Mouse (Mus musculus) hindbrain, embryonic 11.5 days (tissue): ENCODE results near the gene Tenm4. TPM values are rescaled to one million over a fixed set of nuclear protein-coding genes. Genes with fewer than 3 reads are reported as not detected.

ENCODE experiments used
- ATAC-seq: fragments of 200-750 bp; cut with Nextera tagmentation; 2 replicates; pipeline ENCODE4 v1.8.0; 2017; ENCODE audit warnings: mild to moderate bottlenecking, moderate TSS enrichment, moderate library complexity; ENCODE audit not compliant: low FRiP score
- DNase-seq: peaks from one replicate; pipeline ENCODE4 v3.0.0-alpha.2; 2015; ENCODE audit warnings: low spot score
- H3K27ac ChIP-seq: fragments of 300-500 bp; sonication (generic); 2 replicates; pipeline ENCODE4 v1.5.1; 2014; ENCODE audit warnings: mild to moderate bottlenecking, low read depth, low read length
- H3K27me3 ChIP-seq: fragments of 300-500 bp; sonication (generic); 2 replicates; pipeline ENCODE4 v1.6.1; 2014; ENCODE audit warnings: mild to moderate bottlenecking, low read length, moderate library complexity, mixed read lengths; ENCODE audit not compliant: control insufficient read depth, insufficient read depth
- H3K36me3 ChIP-seq: fragments of 300-500 bp; sonication (generic); 2 replicates; pipeline ENCODE4 v1.6.1; 2014; ENCODE audit warnings: mild to moderate bottlenecking, low read length, moderate library complexity, mixed read lengths; ENCODE audit not compliant: control insufficient read depth, insufficient read depth
- H3K4me1 ChIP-seq: fragments of 300-500 bp; sonication (generic); replicated peaks from 2 replicates; pipeline ENCODE4 v1.6.1; 2014; ENCODE audit warnings: low read length, mixed read lengths; ENCODE audit not compliant: control insufficient read depth, insufficient read depth
- H3K4me2 ChIP-seq: fragments of 300-500 bp; sonication (generic); replicated peaks from 2 replicates; pipeline ENCODE4 v1.6.1; 2014; ENCODE audit warnings: mild to moderate bottlenecking, low read depth, low read length
- H3K4me3 ChIP-seq: fragments of 300-500 bp; sonication (generic); 2 replicates; pipeline ENCODE4 v1.5.1; 2014; ENCODE audit warnings: low read depth, low read length
- H3K9ac ChIP-seq: fragments of 300-500 bp; sonication (generic); 2 replicates; pipeline ENCODE4 v1.6.1; 2014; ENCODE audit warnings: low read depth, low read length
- H3K9me3 ChIP-seq: fragments of 300-500 bp; sonication (generic); 2 replicates; pipeline ENCODE4 v1.6.1; 2016; ENCODE audit warnings: low read length; ENCODE audit not compliant: control insufficient read depth
- WGBS: fragments of 180-500 bp; shearing (Covaris S2); extraction: QIAGEN DNeasy Blood & Tissue Kit; methylation state at CpG from one replicate; pipeline ENCODE4 v1.1.7; 2014; 5-methylcytosine and 5-hydroxymethylcytosine counted together
- polyA plus RNA-seq: library from polyadenylated mRNA; unstranded; fragments of >200 nt; fragmentation: Nextera tagmentation; extraction: Ambion mirVana; gene quantifications from 2 replicates; pipeline ENCODE4 v1.2.1, GENCODE M21; 2014

Tenm4 gene
- polyA plus RNA-seq, 1 experiment from 2014 or later = 24.0 TPM

GRCm38 (mm10) chr7:96755459-96756094, 584.5 kb downstream of the Tenm4 start:
- no peak for ATAC-seq
- Histone ChIP-seq H3K9me3 (no peaks in the 10 kb centered on the region), H3K27me3 (no peaks in the 10 kb centered on the region), H3K4me3 (no peak overlapping the region), H3K27ac (no peak overlapping the region), H3K4me1 (no peaks in the 10 kb centered on the region), H3K4me2 (no peak overlapping the region), H3K36me3 (no peaks in the 10 kb centered on the region), H3K9ac (no peak overlapping the region)
- 70% methylated on average over 12 of the region's 12 CpGs for WGBS
- no peak for DNase-seq

- Histone ChIP-seq H3K9me3 (no peaks in the 10 kb centered on the region), H3K27ac (no peak overlapping the region)
- no peak for ATAC-seq
Measured at GRCm38 (mm10) chr7:96756104-96756742, 585.2 kb downstream of the Tenm4 start.

GRCm38 (mm10) chr7:96757067-96757466, 586.0 kb downstream of the Tenm4 start:
- DNase-seq (no peak), ATAC-seq (no peak)
- Histone ChIP-seq H3K4me1 (no peaks in the 10 kb centered on the region), H3K27ac (no peak overlapping the region), H3K4me3 (no peak overlapping the region), H3K9ac (no peak overlapping the region), H3K27me3 (no peaks in the 10 kb centered on the region), H3K4me2 (no peak overlapping the region), H3K9me3 (no peaks in the 10 kb centered on the region), H3K36me3 (no peaks in the 10 kb centered on the region)
- 77% methylated on average over 8 of the region's 8 CpGs for WGBS

More at GRCm38 (mm10) chr7:96756104-96756742, 585.2 kb downstream of the Tenm4 start:
- Histone ChIP-seq H3K4me1 (no peaks in the 10 kb centered on the region), H3K27me3 (no peaks in the 10 kb centered on the region), H3K36me3 (no peaks in the 10 kb centered on the region), H3K9ac (no peak overlapping the region), H3K4me2 (no peak overlapping the region), H3K4me3 (no peak overlapping the region)
- no peak for DNase-seq
- WGBS = 62% methylated on average over 10 of the region's 10 CpGs

GRCm38 (mm10) chr7:96760208-96760607, 589.2 kb downstream of the Tenm4 start:
- Histone ChIP-seq H3K9ac (no peak overlapping the region), H3K4me3 (no peak overlapping the region), H3K9me3 (no peaks in the 10 kb centered on the region), H3K36me3 (no peaks in the 10 kb centered on the region), H3K27me3 (no peaks in the 10 kb centered on the region), H3K4me2 (no peak overlapping the region), H3K4me1 (no peaks in the 10 kb centered on the region), H3K27ac (no peak overlapping the region)
- DNase-seq = no peak
- WGBS = 76% methylated on average over 6 of the region's 6 CpGs
- no peak for ATAC-seq

- ATAC-seq (no peak), DNase-seq (no peak)
- Histone ChIP-seq H3K36me3 (no peaks in the 10 kb centered on the region), H3K9me3 (no peaks in the 10 kb centered on the region), H3K27me3 (no peaks in the 10 kb centered on the region), H3K4me1 (no peaks in the 10 kb centered on the region), H3K4me3 (no peak overlapping the region), H3K4me2 (no peak overlapping the region), H3K27ac (no peak overlapping the region), H3K9ac (no peak overlapping the region)
- 72% methylated on average over 5 of the region's 5 CpGs for WGBS
Measured at GRCm38 (mm10) chr7:96761151-96761550, 590.1 kb downstream of the Tenm4 start.

GRCm38 (mm10) chr7:96765321-96765960, 594.4 kb downstream of the Tenm4 start:
- no peaks in the 10 kb centered on the region for H3K36me3 ChIP-seq
- H3K4me3 ChIP-seq = no peak overlapping the region
- no peaks in the 10 kb centered on the region for H3K9me3 ChIP-seq
- no peaks in the 10 kb centered on the region for H3K27me3 ChIP-seq
- no peak overlapping the region for H3K4me2 ChIP-seq
- H3K27ac ChIP-seq = no peak overlapping the region
- no peaks in the 10 kb centered on the region for H3K4me1 ChIP-seq
- no peak for DNase-seq
- H3K9ac ChIP-seq = no peak overlapping the region
- no peak for ATAC-seq
- 79% methylated on average over 15 of the region's 15 CpGs for WGBS

- no peaks in the 10 kb centered on the region for H3K27me3 ChIP-seq
- no peak for DNase-seq
- no peaks in the 10 kb centered on the region for H3K4me1 ChIP-seq
- no peak overlapping the region for H3K4me3 ChIP-seq
- no peaks in the 10 kb centered on the region for H3K36me3 ChIP-seq
- H3K4me2 ChIP-seq = no peak overlapping the region
- H3K9me3 ChIP-seq = no peaks in the 10 kb centered on the region
- no peak overlapping the region for H3K27ac ChIP-seq
- H3K9ac ChIP-seq = no peak overlapping the region
- ATAC-seq = no peak
- 81% methylated on average over 3 of the region's 3 CpGs for WGBS
Measured at GRCm38 (mm10) chr7:96767090-96767489, 596.0 kb downstream of the Tenm4 start.

GRCm38 (mm10) chr7:96768718-96769117, 597.7 kb downstream of the Tenm4 start:
- H3K4me2 ChIP-seq = no peak overlapping the region
- no peak for DNase-seq
- no peaks in the 10 kb centered on the region for H3K9me3 ChIP-seq
- no peaks in the 10 kb centered on the region for H3K36me3 ChIP-seq
- no peaks in the 10 kb centered on the region for H3K4me1 ChIP-seq
- ATAC-seq = no peak
- H3K27ac ChIP-seq = no peak overlapping the region
- no peaks in the 10 kb centered on the region for H3K27me3 ChIP-seq
- WGBS = 92% methylated on average over 6 of the region's 6 CpGs
- no peak overlapping the region for H3K4me3 ChIP-seq
- H3K9ac ChIP-seq = no peak overlapping the region

- H3K4me3 ChIP-seq = no peak overlapping the region
- H3K4me1 ChIP-seq = no peaks in the 10 kb centered on the region
- no peak overlapping the region for H3K4me2 ChIP-seq
- H3K9ac ChIP-seq = no peak overlapping the region
- no peaks in the 10 kb centered on the region for H3K36me3 ChIP-seq
- H3K9me3 ChIP-seq = no peaks in the 10 kb centered on the region
- DNase-seq (peak; percentile 41), ATAC-seq (no peak)
- 77% methylated on average over 4 of the region's 4 CpGs for WGBS
- no peak overlapping the region for H3K27ac ChIP-seq
- no peaks in the 10 kb centered on the region for H3K27me3 ChIP-seq
Measured at GRCm38 (mm10) chr7:96769784-96770183, 598.7 kb downstream of the Tenm4 start.
